Mouse (Mus musculus): ENCODE measurements around the gene Zw10. TPM values are rescaled to one million over a fixed set of nuclear protein-coding genes. Genes with fewer than 3 reads are reported as not detected.

Gene Zw10
- total RNA-seq, 2 experiments from 2014 or later: 8.2 to 8.8 TPM

DNA sequence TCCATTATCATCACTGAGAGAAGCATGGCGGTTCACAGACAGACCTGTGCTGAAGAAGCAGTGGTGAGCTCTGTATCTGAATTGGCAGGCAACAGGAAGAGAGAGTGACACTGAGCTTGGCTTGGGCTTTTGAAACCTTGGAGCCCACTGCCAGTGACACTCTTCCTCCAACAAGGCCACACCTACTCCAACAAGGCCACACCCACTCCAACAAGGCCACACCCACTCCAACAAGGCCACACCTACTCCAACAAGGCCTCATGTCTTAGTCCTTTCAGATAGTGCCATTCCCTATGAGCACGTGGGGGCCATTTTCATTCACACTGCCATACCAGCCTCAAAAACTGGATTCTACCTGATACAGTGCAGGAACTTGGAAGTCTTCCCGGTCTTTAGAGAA is 43.5 kb downstream of the Zw10 start:
- no peak overlapping the region for H3K4me3 ChIP-seq
- intact Hi-C loops (cut with DNase I): no loop called here
- H3K27ac ChIP-seq: no peak overlapping the region
- TF ChIP-seq CTCF (IDR thresholded peaks at IDR 0.05): no peak
- DNase-seq: no peak

DNA sequence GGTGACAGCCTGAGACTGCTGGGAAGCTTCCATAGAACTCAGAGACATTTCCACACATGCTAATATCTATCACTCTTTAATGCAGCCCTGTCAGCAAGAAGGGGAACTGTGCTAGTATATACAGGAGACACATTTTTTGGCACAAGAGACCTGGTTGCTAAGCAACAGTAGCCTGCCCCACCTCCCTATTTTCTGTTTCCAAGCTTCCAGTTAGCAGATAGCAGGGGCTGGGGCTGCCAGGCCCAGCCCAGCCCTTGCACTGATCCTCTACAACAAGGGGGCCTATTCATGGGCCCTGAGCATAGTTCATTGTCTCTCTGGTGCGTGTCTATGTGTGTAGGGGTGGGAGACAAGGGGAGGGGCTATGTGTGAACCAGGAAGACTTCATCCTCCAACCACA is 46.9 kb downstream of the Zw10 start:
- intact Hi-C loops (cut with DNase I): no loop called here
- Histone ChIP-seq H3K27ac (no peak overlapping the region), H3K4me3 (no peak overlapping the region)
- no peak for DNase-seq
- no peak for TF ChIP-seq CTCF (IDR thresholded peaks at IDR 0.05)

DNA sequence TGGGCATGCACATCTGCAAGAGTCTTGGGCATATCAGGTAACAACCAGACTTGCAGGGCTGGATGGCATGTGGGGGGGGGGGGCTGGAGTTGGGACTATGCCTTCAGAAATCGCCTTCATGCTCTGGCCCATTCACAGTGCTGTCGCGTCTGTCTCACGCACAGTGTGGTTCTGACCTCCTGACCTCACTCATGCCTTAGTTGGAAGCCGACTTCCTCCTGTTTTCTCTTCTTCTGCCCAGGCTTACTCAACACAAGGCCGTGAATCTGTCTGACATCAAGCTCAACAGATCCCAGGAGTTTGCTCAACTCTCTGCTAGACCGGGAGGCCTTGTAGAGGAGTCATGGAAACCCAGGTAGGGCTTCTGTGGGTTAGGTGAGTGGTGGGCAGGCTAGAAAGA is 53.7 kb downstream of the Zw10 start:
- intact Hi-C loops (cut with DNase I): no loop called here
- Histone ChIP-seq H3K27ac (no peak overlapping the region), H3K4me3 (no peak overlapping the region)
- DNase-seq: no peak
- TF ChIP-seq CTCF (IDR thresholded peaks at IDR 0.05): no peak

DNA sequence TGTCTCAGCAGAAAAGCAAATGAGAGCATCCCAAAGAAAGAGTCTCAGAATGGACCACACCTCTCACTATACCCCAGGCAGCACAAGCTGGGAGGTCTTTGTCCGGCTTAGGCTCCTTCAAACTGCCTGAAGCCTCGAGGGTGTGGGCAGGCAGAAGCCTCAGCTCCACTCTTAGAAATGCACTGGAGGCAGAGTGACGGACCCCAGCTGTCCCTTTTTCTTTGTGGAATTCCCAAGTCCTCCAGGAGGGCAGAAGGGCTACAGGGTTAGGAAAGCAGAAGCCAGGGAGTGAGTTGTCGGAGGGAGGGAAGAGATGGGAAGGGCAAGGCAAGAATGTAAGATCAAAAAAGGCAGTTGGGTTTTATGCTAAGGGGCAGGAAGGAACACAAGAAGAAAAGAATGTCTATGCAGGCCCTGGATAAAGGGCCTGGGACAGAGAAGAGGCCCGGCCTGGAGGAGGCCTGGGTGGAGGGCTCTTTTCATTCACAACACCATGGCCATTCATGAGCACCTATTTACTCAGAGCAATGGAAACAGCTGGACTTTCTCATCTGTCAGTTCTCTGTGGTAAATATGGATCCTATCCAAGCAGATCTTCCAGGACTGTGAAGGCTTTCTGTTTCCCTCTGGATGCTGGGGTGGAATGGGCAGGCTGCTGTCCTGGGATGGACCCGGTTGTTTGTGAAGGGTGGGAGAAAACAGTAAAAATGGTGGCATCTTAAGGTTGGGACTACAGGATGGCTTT is 55.2 kb downstream of the Zw10 start:
- TF ChIP-seq CTCF (IDR thresholded peaks at IDR 0.05): no peak
- no peak overlapping the region for H3K27ac ChIP-seq

DNA sequence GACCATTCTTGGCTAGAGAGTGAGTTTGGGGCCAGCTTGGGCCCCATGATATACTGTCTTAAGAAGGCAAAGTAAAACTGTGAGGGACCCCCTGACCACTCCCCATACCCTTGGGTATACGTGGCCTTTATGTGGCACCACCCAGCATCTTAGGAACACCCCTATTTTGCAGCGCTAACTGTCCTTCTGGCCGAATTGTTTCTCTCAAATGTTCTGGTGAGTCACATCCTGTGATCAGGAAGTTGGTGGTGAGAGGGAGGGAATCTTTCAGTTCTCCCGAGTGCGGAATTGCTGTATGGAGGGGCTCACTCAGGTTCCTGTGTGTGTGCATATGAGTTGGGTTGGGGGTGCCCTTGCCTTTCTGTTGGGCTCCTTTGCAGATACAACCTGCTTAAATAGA is 55.9 kb downstream of the Zw10 start:
- no peak overlapping the region for H3K27ac ChIP-seq
- no peak for DNase-seq
- intact Hi-C loops (cut with DNase I): no loop called here
- TF ChIP-seq CTCF (IDR thresholded peaks at IDR 0.05): no peak
- no peak overlapping the region for H3K4me3 ChIP-seq

More for the DNA sequence above, 55.2 kb downstream of the Zw10 start:
- no peak for DNase-seq
- intact Hi-C loops (cut with DNase I): no loop called here
- no peak overlapping the region for H3K4me3 ChIP-seq

DNA sequence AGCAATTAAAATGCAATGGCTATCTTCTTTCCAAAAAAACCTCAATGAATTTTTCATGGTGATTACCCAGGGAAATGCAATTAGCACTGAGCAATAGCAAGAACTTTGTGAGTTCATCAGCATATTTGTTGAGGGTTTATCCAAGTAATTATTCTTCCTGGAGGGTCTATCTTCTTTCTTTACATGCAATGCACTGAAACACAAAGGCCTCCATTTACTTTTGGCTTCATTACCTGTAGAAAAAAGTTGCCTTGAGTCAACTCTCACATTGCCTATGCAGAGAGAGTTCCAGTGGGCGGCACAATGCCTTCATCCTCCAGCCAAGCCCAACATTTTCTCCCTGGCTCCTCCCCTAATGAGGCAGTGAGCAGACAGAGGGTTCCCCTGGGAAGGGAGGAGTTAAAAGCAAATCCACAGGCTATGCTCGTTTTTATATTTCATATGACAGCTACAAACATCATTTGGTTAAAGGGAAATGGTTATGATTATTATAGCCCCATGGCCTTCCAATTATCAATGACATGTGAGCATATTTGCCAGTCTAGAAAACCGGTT is 62.9 kb downstream of the Zw10 start:
- H3K27ac ChIP-seq: no peak overlapping the region
- H3K4me3 ChIP-seq: no peak overlapping the region
- TF ChIP-seq CTCF (IDR thresholded peaks at IDR 0.05): no peak
- intact Hi-C loops (cut with DNase I): no loop called here
- no peak for DNase-seq

DNA sequence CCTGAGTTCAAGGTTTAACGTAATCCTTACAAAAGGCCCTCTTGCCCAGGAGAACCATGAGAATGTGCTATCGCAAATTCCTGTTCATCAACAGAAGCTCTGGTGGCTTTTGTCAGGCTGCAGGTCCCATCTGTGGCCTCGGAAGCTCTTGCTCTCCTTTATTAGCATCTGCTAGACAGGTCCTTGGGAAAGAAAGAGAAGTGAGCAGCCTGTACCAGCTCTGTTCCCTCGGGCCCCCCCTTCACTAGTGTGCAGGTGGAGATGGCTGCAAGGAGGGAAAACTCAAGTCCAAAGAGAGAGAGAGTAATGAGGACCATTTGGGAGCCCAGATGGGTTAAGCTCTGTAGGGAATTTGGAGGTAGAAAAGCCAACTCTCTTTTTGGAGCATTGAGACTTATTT is 64.3 kb downstream of the Zw10 start:
- no peak overlapping the region for H3K4me3 ChIP-seq
- no peak overlapping the region for H3K27ac ChIP-seq
- TF ChIP-seq CTCF (IDR thresholded peaks at IDR 0.05): no peak
- intact Hi-C loops (cut with DNase I): no loop called here
- no peak for DNase-seq

DNA sequence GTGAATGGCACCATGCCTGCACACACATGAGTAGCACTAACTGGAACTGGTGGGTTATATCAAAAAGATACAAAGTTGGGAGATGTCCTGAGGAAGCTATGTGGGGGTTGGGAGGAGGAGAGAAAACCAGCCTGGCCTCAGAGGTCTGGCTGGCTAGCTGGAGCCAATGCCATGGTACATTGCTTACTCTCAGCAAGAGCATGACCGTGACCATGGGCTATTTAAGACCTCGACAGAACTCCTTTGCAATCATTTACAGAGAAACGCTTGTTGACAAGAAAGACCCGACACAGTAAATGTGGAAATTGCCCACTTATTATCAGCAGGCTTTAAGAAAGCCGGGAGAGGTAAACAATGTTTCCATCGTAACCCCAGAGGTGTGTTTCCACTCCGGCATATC is 70.3 kb downstream of the Zw10 start:
- TF ChIP-seq CTCF (IDR thresholded peaks at IDR 0.05): no peak
- Histone ChIP-seq H3K4me3 (no peak overlapping the region), H3K27ac (no peak overlapping the region)
- no peak for DNase-seq
- intact Hi-C loops (cut with DNase I): no loop called here

Other genes starting within 250 kb of the Zw10 start
- 100 to 1,000 TPM; 163 to 166 TPM for gene Zbtb16, start 219.4 kb upstream of the Zw10 start, total RNA-seq (2021)
- gene Htr3a, start 144.5 kb upstream of the Zw10 start, total RNA-seq (2021): not detected
- gene Htr3b, start 90.6 kb upstream of the Zw10 start, total RNA-seq (2021): not detected
- gene Usp28, start 70.2 kb upstream of the Zw10 start, total RNA-seq (2021): 10 to 100 TPM; 56.6 to 67.2 TPM
- gene Tmprss5, start 25.6 kb downstream of the Zw10 start, total RNA-seq (2021): under 1 TPM in 1 of 2 experiments, not detected in 1; 0.33 TPM
- not detected for gene Gm4894, start 194.9 kb downstream of the Zw10 start, total RNA-seq (2021)

All from gastrocnemius, adult 2 months (tissue).